Comparison of ENCODE assay signal across 8 mouse cellular contexts in the genomic region with DNA sequence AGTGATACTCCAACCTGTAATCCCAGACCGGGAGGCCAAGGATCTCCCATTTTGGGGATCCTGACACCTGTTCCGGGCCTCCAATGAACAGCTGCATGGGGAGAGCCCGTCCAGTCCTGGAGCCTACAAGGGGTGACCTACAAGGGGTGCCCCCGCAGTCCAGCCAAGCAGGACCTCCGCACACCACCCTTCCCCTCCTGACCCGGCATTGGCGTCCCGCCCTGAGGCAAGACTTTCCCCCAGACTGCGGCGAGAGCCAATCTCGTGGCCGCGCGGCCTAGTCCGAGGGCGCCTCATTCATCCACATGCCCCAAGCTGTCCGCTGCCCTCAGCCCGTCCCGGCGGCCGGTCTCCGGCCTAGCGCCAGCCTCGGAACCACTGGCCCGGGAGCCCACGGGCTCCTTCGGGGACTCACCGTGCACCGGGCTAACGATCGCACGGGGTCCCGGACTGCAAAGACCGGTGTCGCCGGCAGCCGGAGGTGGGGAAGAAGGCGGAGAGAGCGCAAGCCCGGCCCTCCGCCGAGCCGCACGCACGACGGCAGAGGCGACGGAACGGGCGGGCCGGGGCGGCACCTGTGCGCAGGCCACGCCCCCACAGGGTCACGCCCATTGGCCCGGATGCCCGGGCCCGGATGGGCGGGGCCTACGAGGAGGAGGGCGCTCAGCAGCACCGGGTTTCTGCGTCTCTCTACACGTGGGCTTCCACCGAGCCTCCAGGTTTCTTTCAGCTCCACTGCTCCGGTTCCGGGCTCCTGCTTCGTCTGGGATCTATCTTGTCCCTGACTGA. TPM values are rescaled to one million over a fixed set of nuclear protein-coding genes. Genes with fewer than 3 reads are reported as not detected.
DNase-seq lines count a peak whose midpoint lies in the region; ATAC-seq lines count a peak whose summit lies in the region.

No protein-coding gene starts in this region.

- H3K36me3 ChIP-seq in heart, embryonic 14.5 days (ENCODE audit: control insufficient read depth, insufficient read depth, low read length): peaks cover 20% of the 10 kb centered on the region
- peaks cover 18% of the 10 kb centered on the region for H3K36me3 ChIP-seq in liver, embryonic 13.5 days
- H3K36me3 ChIP-seq in stomach, embryonic 16.5 days (ENCODE audit: control insufficient read depth, insufficient read depth, low read length): no peaks in the 10 kb centered on the region

- peak overlapping the region; percentile 2 to 46; a peak in 1 of 4 replicates for H3K27ac ChIP-seq in heart, embryonic 14.5 days (replicated peaks in 1 of 2; ENCODE audit: control insufficient read depth in 1 of 2, insufficient read depth in 1 of 2, low read depth in 2 of 2, low read length in 2 of 2)
- H3K27ac ChIP-seq in liver, embryonic 13.5 days: peak overlapping the region; percentile 76
- peak overlapping the region; percentile 70 for H3K27ac ChIP-seq in stomach, embryonic 16.5 days (ENCODE audit: low read length)

- DNase-seq in c-Kit-negative CD71-positive TER-119-positive erythroid progenitor cells, embryonic 14.5 days (ENCODE audit: low read depth, low spot score): peak; percentile 89
- peak; percentile 63 for DNase-seq in fibroblast of lung, adult 2 months (ENCODE audit: low read depth)
- DNase-seq in kidney, postnatal 14 days: peak; percentile 96
- peak; percentile 95 for DNase-seq in liver, embryonic 13.5 days
- DNase-seq in neural tube, embryonic 10.5 days (ENCODE audit: extremely low spot score, low spot score): peak; percentile 85

- ATAC-seq in CD4-positive, CD25-positive, alpha-beta regulatory T cell, adult 4 months: peak; percentile 98
- ATAC-seq in heart, embryonic 14.5 days (ENCODE audit: insufficient number of reproducible peaks, insufficient read depth, low FRiP score, low read depth): peak; percentile 96
- peak; percentile 98 for ATAC-seq in liver, embryonic 13.5 days (ENCODE audit: low read depth)
- peak; percentile 98 for ATAC-seq in stomach, embryonic 16.5 days (ENCODE audit: insufficient read depth, low FRiP score)

- no peaks in the 10 kb centered on the region for H3K27me3 ChIP-seq in heart, embryonic 14.5 days (ENCODE audit: control insufficient read depth, insufficient read depth, low read length)
- no peaks in the 10 kb centered on the region for H3K27me3 ChIP-seq in liver, embryonic 13.5 days
- H3K27me3 ChIP-seq in stomach, embryonic 16.5 days (ENCODE audit: control insufficient read depth, insufficient read depth, low read length): no peaks in the 10 kb centered on the region

- H3K4me2 ChIP-seq in heart, embryonic 14.5 days (ENCODE audit: low read length): peak overlapping the region; percentile 77
- peak overlapping the region; percentile 97 for H3K4me2 ChIP-seq in liver, embryonic 13.5 days
- H3K4me2 ChIP-seq in stomach, embryonic 16.5 days (ENCODE audit: low read depth, low read length): peak overlapping the region; percentile 78

- WGBS in heart, embryonic 14.5 days: under 1% methylated on average over 67 of the region's 68 CpGs
- WGBS in liver, embryonic 13.5 days (ENCODE audit: insufficient replicate concordance): under 1% methylated on average over 68 of the region's 68 CpGs
- WGBS in stomach, embryonic 16.5 days: under 1% methylated on average over 68 of the region's 68 CpGs

- H3K9me3 ChIP-seq in heart, embryonic 14.5 days (ENCODE audit: control insufficient read depth, low read length): no peaks in the 10 kb centered on the region
- H3K9me3 ChIP-seq in liver, embryonic 13.5 days (replicated peaks): no peaks in the 10 kb centered on the region
- H3K9me3 ChIP-seq in stomach, embryonic 16.5 days (replicated peaks; ENCODE audit: control insufficient read depth, low read length): no peaks in the 10 kb centered on the region

- H3K4me1 ChIP-seq in heart, embryonic 14.5 days (ENCODE audit: control insufficient read depth in 2 of 2, insufficient read depth in 2 of 2, low read length in 2 of 2): peaks cover 3 to 7% of the 10 kb centered on the region in 2 experiments; a peak in 2 of 4 replicates
- H3K4me1 ChIP-seq in liver, embryonic 13.5 days (replicated peaks): peaks cover 26% of the 10 kb centered on the region
- peaks cover 2% of the 10 kb centered on the region; the same call in 1 of the 2 replicates for H3K4me1 ChIP-seq in stomach, embryonic 16.5 days (ENCODE audit: control insufficient read depth, insufficient read depth, low read length)

- H3K9ac ChIP-seq in heart, embryonic 14.5 days (ENCODE audit: low read length): peak overlapping the region; percentile 83
- H3K9ac ChIP-seq in liver, embryonic 13.5 days: peak overlapping the region; percentile 88
- peak overlapping the region; percentile 90 for H3K9ac ChIP-seq in stomach, embryonic 16.5 days (ENCODE audit: low read length)

- peak overlapping the region; percentile 78 to 79 for H3K4me3 ChIP-seq in heart, embryonic 14.5 days (ENCODE audit: control insufficient read depth in 1 of 2, insufficient read depth in 1 of 2, low read depth in 1 of 2, low read length in 2 of 2)
- peak overlapping the region; percentile 87 for H3K4me3 ChIP-seq in liver, embryonic 13.5 days (replicated peaks)
- peak overlapping the region; percentile 91 for H3K4me3 ChIP-seq in stomach, embryonic 16.5 days (replicated peaks; ENCODE audit: low read length)

RNA-seq across cellular contexts. Expression of a gene that starts 4.7 kb away (rescaled TPM):
- 10 to 100 TPM; 77.4 to 77.6 TPM for polyA plus RNA-seq in CD4-positive, CD25-positive, alpha-beta regulatory T cell, adult 4 months (2017; shearing (Covaris generic))
- polyA plus RNA-seq in heart, embryonic 14.5 days (2014; fragmentation: Nextera tagmentation; extraction: Ambion mirVana): 62.7 and 67.6 TPM in 2 replicates
- 67.1 and 82.1 TPM in 2 replicates for polyA plus RNA-seq in liver, embryonic 13.5 days (2015; fragmentation: Nextera tagmentation; extraction: Ambion mirVana)
- polyA plus RNA-seq in stomach, embryonic 16.5 days (2015; fragmentation: Nextera tagmentation; extraction: Ambion mirVana): 77.9 and 80.8 TPM in 2 replicates

RNA-seq across cellular contexts. Expression of a gene that starts 57.7 kb away (rescaled TPM):
- polyA plus RNA-seq in CD4-positive, CD25-positive, alpha-beta regulatory T cell, adult 4 months (2017; shearing (Covaris generic)): not detected
- not detected in 2 replicates for polyA plus RNA-seq in heart, embryonic 14.5 days (2014; fragmentation: Nextera tagmentation; extraction: Ambion mirVana)
- not detected in 2 replicates for polyA plus RNA-seq in liver, embryonic 13.5 days (2015; fragmentation: Nextera tagmentation; extraction: Ambion mirVana)
- polyA plus RNA-seq in stomach, embryonic 16.5 days (2015; fragmentation: Nextera tagmentation; extraction: Ambion mirVana): not detected in 2 replicates

Comparison
In these comparisons a context has a peak if more than half of its experiments do, and no peak if none do; other contexts are left out.
1. Peak in every context shown above with its lines: DNase-seq, ATAC-seq, H3K4me3 ChIP-seq and H3K27ac ChIP-seq.
2. H3K27ac ChIP-seq: peak in every context shown above with its lines; median percentile 76 in liver, embryonic 13.5 days; 70 in stomach, embryonic 16.5 days; 24 in heart, embryonic 14.5 days.